29 mouse cellular contexts compared by ENCODE assay signal in the genomic region with DNA sequence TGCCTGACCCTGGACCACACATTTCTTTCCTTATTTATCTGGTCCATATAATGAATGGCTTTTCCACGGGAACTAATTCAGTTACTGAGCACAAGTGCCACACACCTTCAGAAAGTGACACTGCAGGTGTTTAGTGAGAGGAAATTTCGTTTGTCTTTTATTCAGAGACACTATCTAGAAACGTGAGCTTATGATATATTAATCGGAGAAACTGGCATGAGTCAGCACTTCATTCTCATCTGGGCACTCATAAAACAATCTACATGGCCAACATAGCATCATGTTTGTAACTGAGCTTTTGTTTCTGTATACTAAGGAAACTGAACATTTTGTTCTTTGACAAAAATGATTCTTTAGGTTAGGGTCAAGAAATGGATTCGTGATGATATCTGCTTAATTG. TPM values are rescaled to one million over a fixed set of nuclear protein-coding genes. Genes with fewer than 3 reads are reported as not detected.
A peak's percentile ranks its signal among the peaks of the same experiment; 100 is the strongest.
DNase-seq lines count a peak whose midpoint lies in the region; ATAC-seq and TF ChIP-seq lines count a peak whose summit lies in the region.
"Had no signal": no experiment of that assay in that cellular context is flagged by ENCODE, and none has a peak within 500 bp of the region (broad histone marks: within the 10 kb centered on the region; RNA-seq: fewer than 3 reads in every experiment).

No protein-coding gene starts in this region.

- TF ChIP-seq POLR2A in heart, adult 2 months (IDR thresholded peaks at IDR 0.05; ENCODE audit: insufficient read depth, low read depth, low read length) = no peak

- intact Hi-C loops in gastrocnemius, adult 2 months (cut with DNase I) = no loop called here
- intact Hi-C loops in heart, adult 2 months (cut with DNase I) = no loop called here

- no peak for DNase-seq in gastrocnemius, adult 2 months
- no peak for DNase-seq in gastrocnemius, postnatal 25 days
- no peak for DNase-seq in heart, adult 2 months
- no peak for DNase-seq in heart, adult 9 months (ENCODE audit: low spot score in 2 of 2)
- DNase-seq in heart, postnatal 0 days (ENCODE audit: low spot score) = no peak
- no peak for DNase-seq in heart, postnatal 4 days
- DNase-seq: adrenal gland, adult 2 months; adrenal gland, postnatal 10 days; adrenal gland, postnatal 25 days; B cell, adult 2 months; cerebellum, adult 11 months; cerebellum, adult 18-20 months; cerebellum, adult 8-10 months; cerebellum, adult 9-11 months; cerebellum, postnatal 14 days; cerebellum, postnatal 36 days; embryo, embryonic 11 days had no signal

- no peak overlapping the region for H3K4me2 ChIP-seq in heart, embryonic 12.5 days
- no peak overlapping the region for H3K4me2 ChIP-seq in heart, embryonic 15.5 days
- no peak overlapping the region for H3K4me2 ChIP-seq in heart, postnatal 0 days (ENCODE audit: low read depth, low read length)
- H3K4me2 ChIP-seq: embryonic facial prominence, embryonic 13.5 days; embryonic facial prominence, embryonic 15.5 days; forebrain, embryonic 12.5 days had no signal

- peak overlapping the region; percentile 51; the same call in 1 of the 2 replicates for H3K27ac ChIP-seq in gastrocnemius, adult 2 months
- peak overlapping the region; percentile 74 for H3K27ac ChIP-seq in heart, adult 2 months
- no peak overlapping the region for H3K27ac ChIP-seq in heart, embryonic 12.5 days (ENCODE audit: poor library complexity, severe bottlenecking)
- peak overlapping the region; percentile 81; the same call in 1 of the 2 replicates for H3K27ac ChIP-seq in heart, embryonic 15.5 days
- H3K27ac ChIP-seq in heart, postnatal 0 days (ENCODE audit: low read depth) = peak overlapping the region; percentile 69
- H3K27ac ChIP-seq: embryonic facial prominence, embryonic 13.5 days; embryonic facial prominence, embryonic 15.5 days; forebrain, embryonic 10.5 days; forebrain, embryonic 12.5 days had no signal

- no peak overlapping the region for H3K4me3 ChIP-seq in gastrocnemius, adult 2 months
- H3K4me3 ChIP-seq in heart, adult 2 months = no peak overlapping the region
- no peak overlapping the region for H3K4me3 ChIP-seq in heart, embryonic 12.5 days
- H3K4me3 ChIP-seq in heart, embryonic 15.5 days = no peak overlapping the region
- no peak overlapping the region for H3K4me3 ChIP-seq in heart, postnatal 0 days (ENCODE audit: low read depth, low read length)
- H3K4me3 ChIP-seq: embryonic facial prominence, embryonic 13.5 days; embryonic facial prominence, embryonic 15.5 days; erythroblast, embryonic 14.5 days; forebrain, embryonic 10.5 days; forebrain, embryonic 12.5 days had no signal

- ATAC-seq in heart, embryonic 12.5 days (ENCODE audit: insufficient number of reproducible peaks, low FRiP score) = no peak
- ATAC-seq in heart, embryonic 15.5 days (replicated peaks; ENCODE audit: insufficient number of reproducible peaks, insufficient read depth, low FRiP score, low read depth) = no peak
- ATAC-seq in heart, postnatal 0 days (ENCODE audit: insufficient read depth, low read depth) = no peak
- ATAC-seq: CD4-positive, CD25-positive, alpha-beta regulatory T cell, adult 4 months; forebrain, embryonic 14.5 days had no signal

- H3K9ac ChIP-seq in heart, adult 2 months (ENCODE audit: low read depth, low read length) = no peak overlapping the region
- H3K9ac ChIP-seq in heart, embryonic 12.5 days = no peak overlapping the region
- H3K9ac ChIP-seq in heart, embryonic 15.5 days = no peak overlapping the region
- H3K9ac ChIP-seq in heart, postnatal 0 days (replicated peaks; ENCODE audit: low read depth, low read length) = no peak overlapping the region
- H3K9ac ChIP-seq: embryonic facial prominence, embryonic 13.5 days; embryonic facial prominence, embryonic 15.5 days; forebrain, embryonic 12.5 days had no signal

- peaks cover 26% of the 10 kb centered on the region for H3K4me1 ChIP-seq in heart, adult 2 months (ENCODE audit: control insufficient read depth, insufficient read depth, low read length)
- peaks cover 37% of the 10 kb centered on the region for H3K4me1 ChIP-seq in heart, embryonic 12.5 days (replicated peaks)
- peaks cover 57% of the 10 kb centered on the region for H3K4me1 ChIP-seq in heart, embryonic 15.5 days (replicated peaks)
- peaks cover 52% of the 10 kb centered on the region for H3K4me1 ChIP-seq in heart, postnatal 0 days (ENCODE audit: control insufficient read depth, insufficient read depth)
- H3K4me1 ChIP-seq: forebrain, embryonic 10.5 days had no signal

- H3K27me3 ChIP-seq in heart, adult 2 months (ENCODE audit: control insufficient read depth, insufficient read depth, low read length) = no peaks in the 10 kb centered on the region
- no peaks in the 10 kb centered on the region for H3K27me3 ChIP-seq in heart, embryonic 12.5 days (replicated peaks)
- H3K27me3 ChIP-seq in heart, embryonic 15.5 days = no peaks in the 10 kb centered on the region
- H3K27me3 ChIP-seq in heart, postnatal 0 days (ENCODE audit: control insufficient read depth, insufficient read depth, low read length) = no peaks in the 10 kb centered on the region
- H3K27me3 ChIP-seq: CH12.LX; embryonic facial prominence, embryonic 13.5 days; embryonic facial prominence, embryonic 15.5 days; forebrain, embryonic 12.5 days had no signal

- no peak for TF ChIP-seq CTCF in gastrocnemius, adult 2 months (IDR thresholded peaks at IDR 0.05)
- TF ChIP-seq CTCF in heart, adult 2 months (IDR thresholded peaks at IDR 0.05) = no peak
- TF ChIP-seq CTCF in heart, postnatal 0 days (IDR thresholded peaks at IDR 0.05; ENCODE audit: low read depth) = no peak

- H3K9me3 ChIP-seq in heart, embryonic 12.5 days (replicated peaks) = no peaks in the 10 kb centered on the region
- no peaks in the 10 kb centered on the region for H3K9me3 ChIP-seq in heart, embryonic 15.5 days (replicated peaks)
- no peaks in the 10 kb centered on the region for H3K9me3 ChIP-seq in heart, postnatal 0 days (replicated peaks; ENCODE audit: control insufficient read depth, low read length)
- H3K9me3 ChIP-seq: embryonic facial prominence, embryonic 13.5 days; embryonic facial prominence, embryonic 15.5 days; forebrain, embryonic 10.5 days; forebrain, embryonic 12.5 days had no signal

- 49% methylated on average over 5 of the region's 5 CpGs for WGBS in heart, adult 2 months
- WGBS in heart, embryonic 12.5 days = 74% methylated on average over 5 of the region's 5 CpGs
- 68% methylated on average over 5 of the region's 5 CpGs for WGBS in heart, embryonic 15.5 days
- 53% methylated on average over 5 of the region's 5 CpGs for WGBS in heart, postnatal 0 days

- peaks cover 53% of the 10 kb centered on the region for H3K36me3 ChIP-seq in heart, adult 2 months (ENCODE audit: control insufficient read depth, insufficient read depth, low read length)
- H3K36me3 ChIP-seq in heart, embryonic 12.5 days = peaks cover 4% of the 10 kb centered on the region; the same call in 1 of the 2 replicates
- no peaks in the 10 kb centered on the region; the same call in 1 of the 2 replicates for H3K36me3 ChIP-seq in heart, embryonic 15.5 days
- H3K36me3 ChIP-seq in heart, postnatal 0 days (replicated peaks; ENCODE audit: control insufficient read depth, insufficient read depth, low read length) = no peaks in the 10 kb centered on the region
- H3K36me3 ChIP-seq: embryonic facial prominence, embryonic 15.5 days; forebrain, embryonic 10.5 days; G1E had no signal

- no peak for TF ChIP-seq EP300 in heart, adult 2 months (IDR thresholded peaks at IDR 0.05; ENCODE audit: insufficient read depth, low read depth, low read length)
- TF ChIP-seq EP300 in heart, postnatal 0 days (IDR thresholded peaks at IDR 0.05; ENCODE audit: low read depth) = no peak

- peaks cover 4% of the 10 kb centered on the region for H3K79me2 ChIP-seq in heart, adult 2 months (replicated peaks; ENCODE audit: control insufficient read depth, insufficient read depth, low read length)

RNA-seq across cellular contexts. Expression of gene E130114P18Rik, which starts 35.2 kb away (rescaled TPM):
- total RNA-seq in gastrocnemius, adult 2 months (2021) = not detected
- total RNA-seq in gastrocnemius, postnatal 25 days (2021) = under 1 TPM in 1 of 2 experiments, not detected in 1; 0.41 TPM
- total RNA-seq in heart, adult 2 months (2021) = not detected
- polyA plus RNA-seq in heart, adult 2 months (2012; rRNA removed) = 0.15 TPM in 1 of 2 replicates, not detected in the other
- polyA plus RNA-seq in heart, embryonic 12.5 days (2016; fragmentation: Nextera tagmentation; extraction: Ambion mirVana) = 0.50 and 0.74 TPM in 2 replicates
- polyA plus RNA-seq in heart, embryonic 15.5 days (2015; fragmentation: Nextera tagmentation; extraction: Ambion mirVana) = 0.25 and 0.30 TPM in 2 replicates
- not detected in 2 replicates for total RNA-seq in heart, postnatal 0 days (2014; rRNA removed; ENCODE audit: low replicate concordance)
- polyA plus RNA-seq in heart, postnatal 0 days (2015; fragmentation: Nextera tagmentation; extraction: Ambion mirVana) = 0.45 and 0.52 TPM in 2 replicates
- total RNA-seq in heart, postnatal 4 days (2021) = not detected
- total RNA-seq: adrenal gland, adult 2 months; CH12.LX; common myeloid progenitor, adult 5-6 weeks had no signal
- polyA plus RNA-seq: CD4-positive, CD25-positive, alpha-beta regulatory T cell, adult 4 months; erythroblast, embryonic 14.5 days; G1E had no signal

RNA-seq across cellular contexts. Expression of gene Nfia, which starts 40.5 kb away (rescaled TPM):
- 10 to 100 TPM; 57.0 to 57.8 TPM for total RNA-seq in gastrocnemius, adult 2 months (2021)
- total RNA-seq in gastrocnemius, postnatal 25 days (2021) = 10 to 100 TPM; 54.7 to 55.0 TPM
- total RNA-seq in heart, adult 2 months (2021) = 100 to 1,000 TPM; 126 to 128 TPM
- polyA plus RNA-seq in heart, adult 2 months (2012; rRNA removed) = 70.3 and 75.6 TPM in 2 replicates
- 37.5 and 42.0 TPM in 2 replicates for polyA plus RNA-seq in heart, embryonic 12.5 days (2016; fragmentation: Nextera tagmentation; extraction: Ambion mirVana)
- polyA plus RNA-seq in heart, embryonic 15.5 days (2015; fragmentation: Nextera tagmentation; extraction: Ambion mirVana) = 46.8 and 47.9 TPM in 2 replicates
- 76.5 and 114 TPM in 2 replicates for total RNA-seq in heart, postnatal 0 days (2014; rRNA removed; ENCODE audit: low replicate concordance)
- 53.2 and 53.8 TPM in 2 replicates for polyA plus RNA-seq in heart, postnatal 0 days (2015; fragmentation: Nextera tagmentation; extraction: Ambion mirVana)
- 100 to 1,000 TPM; 206 to 217 TPM for total RNA-seq in heart, postnatal 4 days (2021)
- total RNA-seq: CH12.LX had no signal
